Mouse (Mus musculus) heart, postnatal 25 days (tissue): ENCODE measurements around the gene Dusp1. TPM values are rescaled to one million over a fixed set of nuclear protein-coding genes. Genes with fewer than 3 reads are reported as not detected.

Source experiments
- microRNA-seq: library from miRNA; unstranded; fragments of <30 nt; microRNA quantifications from one replicate; pipeline ENCODE4 v1.2.0, GENCODE M21; 2022
- total RNA-seq, 2 experiments: library from RNA; stranded (reverse); gene quantifications; 2 replicates each; pipeline ENCODE4 v1.2.3; 2021

Gene Dusp1
- total RNA-seq, 2 experiments from 2014 or later = 44.8 to 66.4 TPM

Small RNAs within 50 kb of the gene (microRNA-seq; reads per million reads assigned to microRNA genes)
- gene Gm22420 = not detected

Other genes starting within 250 kb of the Dusp1 start
- 1 to 10 TPM; 4.7 to 6.3 TPM for gene Neurl1b, start 147.3 kb downstream of the Dusp1 start, total RNA-seq
- gene Ergic1, start 639 bp downstream of the Dusp1 start, total RNA-seq = 10 to 100 TPM; 54.2 to 58.4 TPM
- gene Atp6v0e, start 101.1 kb upstream of the Dusp1 start, total RNA-seq = 10 to 100 TPM; 64.5 to 66.4 TPM
- 10 to 100 TPM; 65.4 to 72.4 TPM for gene Crebrf, start 153.5 kb upstream of the Dusp1 start, total RNA-seq
- 10 to 100 TPM; 26.3 to 28.3 TPM for gene Bnip1, start 218.9 kb upstream of the Dusp1 start, total RNA-seq